Mouse (Mus musculus) B cell, adult 67 days (primary cell): ENCODE data around the gene Lacc1. TPM values are rescaled to one million over a fixed set of nuclear protein-coding genes. Genes with fewer than 3 reads are reported as not detected.

Experiments
- total RNA-seq, 2 experiments: library from RNA; stranded (reverse); gene quantifications; 4 replicates each; pipeline ENCODE4 v1.2.4; 2023

The Lacc1 gene
- total RNA-seq = 1 to 10 TPM; 6.0 to 9.0 TPM

GRCm38 (mm10) chr14:77036226-77037046 is at the start of gene Lacc1, which contains the start of gene Ccdc122:
Gene Lacc1 (minus strand): TSS chr14:77036904.
Gene Ccdc122 (plus strand): TSS chr14:77036772.

Other genes with a start within 250 kb of the Lacc1 start
- 1 to 10 TPM; 1.1 to 2.0 TPM for gene Ccdc122, start 132 bp downstream of the Lacc1 start, total RNA-seq
- not detected for gene Enox1, start 119.9 kb upstream of the Lacc1 start, total RNA-seq